Mouse (Mus musculus): ENCODE data around the gene Trpv2. TPM values are rescaled to one million over a fixed set of nuclear protein-coding genes. Genes with fewer than 3 reads are reported as not detected.

Trpv2 gene
- polyA plus RNA-seq, 1 experiment, result 1.9 TPM

DNA sequence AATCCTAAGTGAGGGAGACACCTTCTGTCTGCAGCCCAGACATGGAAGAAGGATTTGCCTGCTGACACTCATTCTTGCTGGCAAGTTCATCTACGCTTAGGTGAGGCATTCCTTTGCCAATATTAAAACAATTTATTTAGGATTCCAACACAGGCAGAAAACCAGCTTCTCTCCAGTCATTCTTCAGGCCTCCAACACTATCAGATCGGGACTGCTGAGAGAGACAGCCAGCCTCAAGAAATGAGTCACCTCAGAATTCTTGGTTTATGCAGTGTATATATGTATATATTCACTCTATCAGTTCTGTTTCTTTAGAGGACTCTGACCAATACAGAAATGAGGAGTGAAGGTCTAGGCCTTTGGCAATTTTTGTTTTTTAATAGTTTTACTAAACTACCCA lies 10.7 kb upstream of the Trpv2 start:
- Histone ChIP-seq H3K9me3 (replicated peaks; ENCODE audit: control insufficient read depth, insufficient read depth, low read length, poor library complexity, severe bottlenecking) (no peaks in the 10 kb centered on the region), H3K36me3 (ENCODE audit: control insufficient read depth, insufficient read depth, low read length, poor library complexity, severe bottlenecking) (no peaks in the 10 kb centered on the region), H3K27ac (ENCODE audit: insufficient read depth, low read length) (no peak overlapping the region), H3K27me3 (ENCODE audit: control insufficient read depth, insufficient read depth, low read length, poor library complexity, severe bottlenecking) (no peaks in the 10 kb centered on the region), H3K4me3 (ENCODE audit: low read depth, low read length) (no peak overlapping the region), H3K9ac (ENCODE audit: low read depth, poor library complexity, severe bottlenecking) (no peak overlapping the region), H3K4me1 (ENCODE audit: control insufficient read depth, insufficient read depth, low read length) (peaks cover 3% of the 10 kb centered on the region)
- TF ChIP-seq POLR2A (IDR thresholded peaks at IDR 0.05; ENCODE audit: insufficient read depth, low read length) (no peak), CTCF (IDR thresholded peaks at IDR 0.05; ENCODE audit: low read depth, low read length) (no peak), EP300 (IDR thresholded peaks at IDR 0.05; ENCODE audit: insufficient read depth, low read depth, low read length) (no peak)

DNA sequence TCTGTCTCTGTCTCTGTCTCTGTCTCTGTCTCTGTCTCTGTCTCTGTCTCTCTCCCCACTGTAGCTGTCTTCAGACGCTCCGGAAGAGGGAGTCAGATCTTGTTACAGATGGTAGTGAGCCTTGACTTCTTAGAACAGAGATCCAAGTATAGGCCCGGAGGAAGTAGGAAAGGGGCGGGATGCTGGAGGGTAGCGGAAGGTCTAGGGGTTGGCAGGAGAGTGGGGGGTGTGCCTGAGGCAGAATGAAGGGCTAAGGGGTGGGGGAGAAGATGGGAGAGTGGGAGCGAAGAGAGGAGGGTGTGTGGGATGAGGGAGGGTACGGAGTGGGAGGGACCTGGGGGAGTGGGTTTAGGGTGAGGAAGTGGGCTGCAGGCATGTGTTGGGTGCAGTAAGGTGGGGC lies 8.5 kb upstream of the Trpv2 start:
- peaks cover 3% of the 10 kb centered on the region for H3K4me1 ChIP-seq (ENCODE audit: control insufficient read depth, insufficient read depth, low read length)
- H3K27ac ChIP-seq (ENCODE audit: insufficient read depth, low read length), result no peak overlapping the region
- no peak overlapping the region for H3K9ac ChIP-seq (ENCODE audit: low read depth, poor library complexity, severe bottlenecking)
- H3K4me3 ChIP-seq (ENCODE audit: low read depth, low read length), result no peak overlapping the region
- H3K36me3 ChIP-seq (ENCODE audit: control insufficient read depth, insufficient read depth, low read length, poor library complexity, severe bottlenecking), result no peaks in the 10 kb centered on the region
- no peaks in the 10 kb centered on the region for H3K9me3 ChIP-seq (replicated peaks; ENCODE audit: control insufficient read depth, insufficient read depth, low read length, poor library complexity, severe bottlenecking)
- H3K27me3 ChIP-seq (ENCODE audit: control insufficient read depth, insufficient read depth, low read length, poor library complexity, severe bottlenecking), result no peaks in the 10 kb centered on the region
- TF ChIP-seq EP300 (IDR thresholded peaks at IDR 0.05; ENCODE audit: insufficient read depth, low read depth, low read length) (no peak), POLR2A (IDR thresholded peaks at IDR 0.05; ENCODE audit: insufficient read depth, low read length) (no peak), CTCF (IDR thresholded peaks at IDR 0.05; ENCODE audit: low read depth, low read length) (no peak)

- H3K36me3 ChIP-seq (ENCODE audit: control insufficient read depth, insufficient read depth, low read length, poor library complexity, severe bottlenecking), result no peaks in the 10 kb centered on the region
Measured at GRCm38 (mm10) chr11:62566211-62566610, 8.1 kb upstream of the Trpv2 start.

GRCm38 (mm10) chr11:62568300-62568699 lies 6.0 kb upstream of the Trpv2 start:
- Histone ChIP-seq H3K9me3 (replicated peaks; ENCODE audit: control insufficient read depth, insufficient read depth, low read length, poor library complexity, severe bottlenecking) (no peaks in the 10 kb centered on the region), H3K4me1 (ENCODE audit: control insufficient read depth, insufficient read depth, low read length) (peaks cover 3% of the 10 kb centered on the region), H3K27me3 (ENCODE audit: control insufficient read depth, insufficient read depth, low read length, poor library complexity, severe bottlenecking) (no peaks in the 10 kb centered on the region), H3K4me3 (ENCODE audit: low read depth, low read length) (no peak overlapping the region), H3K9ac (ENCODE audit: low read depth, poor library complexity, severe bottlenecking) (no peak overlapping the region), H3K36me3 (ENCODE audit: control insufficient read depth, insufficient read depth, low read length, poor library complexity, severe bottlenecking) (no peaks in the 10 kb centered on the region), H3K27ac (ENCODE audit: insufficient read depth, low read length) (no peak overlapping the region)
- TF ChIP-seq EP300 (IDR thresholded peaks at IDR 0.05; ENCODE audit: insufficient read depth, low read depth, low read length) (no peak), POLR2A (IDR thresholded peaks at IDR 0.05; ENCODE audit: insufficient read depth, low read length) (no peak), CTCF (IDR thresholded peaks at IDR 0.05; ENCODE audit: low read depth, low read length) (no peak)

More at GRCm38 (mm10) chr11:62566211-62566610, 8.1 kb upstream of the Trpv2 start:
- Histone ChIP-seq H3K27me3 (ENCODE audit: control insufficient read depth, insufficient read depth, low read length, poor library complexity, severe bottlenecking) (no peaks in the 10 kb centered on the region), H3K9ac (ENCODE audit: low read depth, poor library complexity, severe bottlenecking) (no peak overlapping the region), H3K4me3 (ENCODE audit: low read depth, low read length) (no peak overlapping the region), H3K9me3 (replicated peaks; ENCODE audit: control insufficient read depth, insufficient read depth, low read length, poor library complexity, severe bottlenecking) (no peaks in the 10 kb centered on the region), H3K27ac (ENCODE audit: insufficient read depth, low read length) (no peak overlapping the region), H3K4me1 (ENCODE audit: control insufficient read depth, insufficient read depth, low read length) (peaks cover 3% of the 10 kb centered on the region)
- TF ChIP-seq CTCF (IDR thresholded peaks at IDR 0.05; ENCODE audit: low read depth, low read length) (no peak), EP300 (IDR thresholded peaks at IDR 0.05; ENCODE audit: insufficient read depth, low read depth, low read length) (no peak), POLR2A (IDR thresholded peaks at IDR 0.05; ENCODE audit: insufficient read depth, low read length) (no peak)

DNA sequence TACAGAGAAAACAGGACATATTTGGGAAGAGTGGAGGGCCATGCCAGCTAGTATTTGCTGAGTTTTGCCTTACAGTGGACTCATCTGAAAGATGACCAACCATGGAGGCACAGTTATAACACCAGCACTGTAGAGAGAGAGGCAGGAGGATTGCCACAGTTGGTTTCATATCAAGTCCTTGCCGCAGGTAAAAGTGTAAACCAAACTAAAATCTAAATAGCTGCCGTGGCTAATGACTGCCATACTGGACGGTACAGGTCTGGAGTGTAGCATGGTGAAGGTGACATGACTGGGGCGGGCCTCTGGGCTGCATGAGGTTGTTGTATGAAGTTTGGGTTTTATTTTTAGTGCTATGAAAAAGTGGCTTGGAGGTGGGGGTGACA lies 408 bp downstream of the Trpv2 start:
- H3K36me3 ChIP-seq (ENCODE audit: control insufficient read depth, insufficient read depth, low read length, poor library complexity, severe bottlenecking), result no peaks in the 10 kb centered on the region
- no peaks in the 10 kb centered on the region for H3K27me3 ChIP-seq (ENCODE audit: control insufficient read depth, insufficient read depth, low read length, poor library complexity, severe bottlenecking)
- H3K27ac ChIP-seq (ENCODE audit: insufficient read depth, low read length), result no peak overlapping the region
- H3K9me3 ChIP-seq (replicated peaks; ENCODE audit: control insufficient read depth, insufficient read depth, low read length, poor library complexity, severe bottlenecking), result no peaks in the 10 kb centered on the region
- H3K4me3 ChIP-seq (ENCODE audit: low read depth, low read length), result no peak overlapping the region
- TF ChIP-seq POLR2A (IDR thresholded peaks at IDR 0.05; ENCODE audit: insufficient read depth, low read length), result no peak
- TF ChIP-seq EP300 (IDR thresholded peaks at IDR 0.05; ENCODE audit: insufficient read depth, low read depth, low read length), result no peak
- TF ChIP-seq CTCF (IDR thresholded peaks at IDR 0.05; ENCODE audit: low read depth, low read length), result no peak
- H3K9ac ChIP-seq (ENCODE audit: low read depth, poor library complexity, severe bottlenecking), result 0 out of 2 replicates have a peak overlapping the region, but pooled peaks have one; percentile 20
- peaks cover 3% of the 10 kb centered on the region for H3K4me1 ChIP-seq (ENCODE audit: control insufficient read depth, insufficient read depth, low read length)

- no peaks in the 10 kb centered on the region for H3K27me3 ChIP-seq (ENCODE audit: control insufficient read depth, insufficient read depth, low read length, poor library complexity, severe bottlenecking)
- no peaks in the 10 kb centered on the region for H3K9me3 ChIP-seq (replicated peaks; ENCODE audit: control insufficient read depth, insufficient read depth, low read length, poor library complexity, severe bottlenecking)
- no peaks in the 10 kb centered on the region for H3K36me3 ChIP-seq (ENCODE audit: control insufficient read depth, insufficient read depth, low read length, poor library complexity, severe bottlenecking)
- H3K27ac ChIP-seq (ENCODE audit: insufficient read depth, low read length), result no peak overlapping the region
- peaks cover 3% of the 10 kb centered on the region for H3K4me1 ChIP-seq (ENCODE audit: control insufficient read depth, insufficient read depth, low read length)
- peak overlapping the region; percentile 26 for H3K4me3 ChIP-seq (ENCODE audit: low read depth, low read length)
- H3K9ac ChIP-seq (ENCODE audit: low read depth, poor library complexity, severe bottlenecking), result 0 out of 2 replicates have a peak overlapping the region, but pooled peaks have one; percentile 20
- TF ChIP-seq CTCF (IDR thresholded peaks at IDR 0.05; ENCODE audit: low read depth, low read length), result peak; percentile 90
- no peak for TF ChIP-seq EP300 (IDR thresholded peaks at IDR 0.05; ENCODE audit: insufficient read depth, low read depth, low read length)
Measured at GRCm38 (mm10) chr11:62575297-62575658, 992 bp downstream of the Trpv2 start.
